Comparison of ENCODE assay signal across 17 mouse cellular contexts in genomic region chr6:73184276-73184675, GRCm38 (mm10).
A peak's percentile ranks its signal among the peaks of the same experiment; 100 is the strongest.
DNase-seq lines count a peak whose midpoint lies in the region; ATAC-seq lines count a peak whose summit lies in the region.
"Had no signal": no experiment of that assay in that cellular context is flagged by ENCODE, and none has a peak within 500 bp of the region (broad histone marks: within the 10 kb centered on the region; RNA-seq: fewer than 3 reads in every experiment).

No protein-coding gene starts in this region.

- DNase-seq in heart, adult 11 months: peak; percentile 65
- no peak for DNase-seq in heart, adult 9 months (ENCODE audit: low spot score in 2 of 2)
- DNase-seq in 3T3-L1 (ENCODE audit: low read depth, low spot score) (peak; percentile 73), NIH3T3 (ENCODE audit: low read depth) (peak; percentile 65)
- DNase-seq in urinary bladder, postnatal 14 days (ENCODE audit: low spot score): no peak
- DNase-seq: adrenal gland, postnatal 10 days; adrenal gland, postnatal 36 days; cerebellum, adult 18-20 months; cerebellum, adult 9-10 months; cerebellum, postnatal 14 days; forebrain, postnatal 0 days; gastrocnemius, postnatal 25 days; heart, adult 2 months had no signal

- ATAC-seq in frontal cortex, adult (ENCODE audit: low TSS enrichment): no peak
- ATAC-seq: forebrain, embryonic 13.5 days; forebrain, postnatal 0 days; intestine, postnatal 0 days; Patski had no signal

Comparison
In these comparisons a context has a peak if more than half of its experiments do, and no peak if none do; other contexts are left out.
1. DNase-seq: peak in heart, adult 11 months (single experiment), 3T3-L1 (single experiment) and NIH3T3 (single experiment); none in heart, adult 9 months (0 of 2) and urinary bladder, postnatal 14 days (single experiment).